Mouse (Mus musculus): ENCODE measurements around the gene Spred3.

Spred3 gene

DNA sequence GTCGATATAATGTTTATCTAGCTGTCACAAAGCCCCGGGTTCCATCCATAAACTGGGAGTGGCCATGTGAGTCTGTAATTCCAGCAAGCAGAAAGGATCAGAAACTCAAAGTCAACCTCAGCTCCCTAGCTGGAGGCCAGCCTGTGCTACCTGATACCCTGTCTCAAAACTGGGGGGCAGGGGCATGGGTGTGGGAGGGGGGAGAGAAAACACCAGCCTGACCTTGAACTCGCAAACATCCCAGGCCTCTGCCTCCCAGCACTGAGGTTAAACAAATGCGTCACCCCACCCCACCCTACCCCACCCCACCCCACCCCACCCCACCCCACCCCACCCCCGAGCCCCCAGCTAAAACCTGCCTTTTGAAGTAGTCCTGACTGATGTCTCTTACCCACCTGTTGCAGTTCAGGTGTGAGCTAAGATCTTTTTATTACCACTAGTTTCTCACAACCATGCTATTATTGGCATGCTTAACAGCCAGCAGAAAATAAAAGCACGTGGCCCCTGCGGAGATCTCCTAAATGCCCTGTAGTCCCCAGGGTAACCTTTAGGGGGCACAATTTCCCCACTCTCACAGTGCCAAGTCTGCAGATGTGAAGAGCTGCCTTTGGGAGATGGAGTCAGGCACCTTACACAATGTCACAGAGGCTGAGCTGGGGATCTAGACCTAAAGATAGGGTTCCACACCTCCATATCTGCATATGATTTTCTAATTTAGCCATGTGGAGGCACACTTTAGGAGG lies 43.9 kb downstream of the Spred3 start:
- DNase-seq (ENCODE audit: low spot score), result peak; percentile 57

DNA sequence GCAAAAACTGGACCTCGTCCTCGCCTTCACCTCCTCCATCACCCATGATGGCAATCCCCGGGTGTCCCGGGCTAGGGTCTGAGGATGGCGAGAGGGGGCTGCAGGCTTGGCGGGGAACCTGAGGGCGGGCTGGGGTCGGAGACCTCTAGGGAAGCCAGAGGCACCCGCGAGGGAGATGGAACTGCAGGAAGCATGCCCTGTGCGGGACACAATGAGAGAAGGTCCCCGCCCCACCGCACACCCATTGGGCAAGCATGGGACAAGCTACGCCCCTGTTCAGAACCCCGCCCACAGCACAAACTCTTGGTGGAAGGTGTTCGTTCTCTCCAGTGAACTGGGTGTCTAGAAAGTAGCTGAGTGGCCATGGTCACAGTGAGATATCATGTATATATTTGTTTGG lies 45.2 kb downstream of the Spred3 start, which contains the start of gene Ryr1:
Ryr1 (minus strand) TSS at position 210 of the 400 bp plus-strand sequence.
- peak; percentile 26 for DNase-seq (ENCODE audit: low spot score)

DNA sequence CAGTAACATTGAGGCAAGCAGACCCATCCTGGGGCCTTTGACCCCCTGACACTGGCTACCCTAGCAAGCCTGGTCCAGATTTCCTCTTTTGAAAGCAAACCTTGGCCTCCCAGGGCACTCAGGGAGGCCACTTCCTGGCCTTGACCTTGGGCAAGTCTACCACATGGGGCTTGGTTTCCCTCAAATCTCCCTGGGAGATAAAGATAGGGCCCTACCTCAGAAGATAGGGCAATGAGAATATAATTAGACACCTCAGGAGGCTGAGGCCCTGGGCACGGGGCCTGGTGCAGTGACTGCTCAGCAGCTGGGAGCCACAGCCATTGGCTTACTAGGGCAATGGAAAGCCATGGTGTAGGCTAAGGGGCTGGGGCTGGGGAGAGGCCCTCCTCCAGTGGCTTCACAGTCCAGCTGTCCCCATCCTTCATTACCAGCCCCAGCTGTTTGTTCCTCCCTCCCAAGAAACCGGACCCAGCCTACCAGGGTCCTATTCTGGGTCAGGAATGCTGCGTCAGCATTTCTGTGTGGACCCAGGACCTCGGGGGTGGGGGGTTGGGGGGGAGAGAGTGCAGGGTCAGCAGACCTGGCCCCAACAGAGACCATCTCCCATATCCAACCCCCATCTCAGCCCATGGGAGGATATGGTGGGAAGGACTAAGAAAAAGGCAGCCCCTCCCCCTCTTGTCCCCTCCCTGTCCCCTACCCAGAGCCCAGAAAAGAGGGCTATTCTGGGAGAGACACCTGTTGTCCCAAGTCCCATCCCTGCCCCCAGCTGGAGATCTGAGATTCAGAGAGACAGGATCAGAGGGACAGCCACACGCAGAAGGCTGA lies 46.5 kb downstream of the Spred3 start:
- no peak for DNase-seq (ENCODE audit: low spot score)

DNA sequence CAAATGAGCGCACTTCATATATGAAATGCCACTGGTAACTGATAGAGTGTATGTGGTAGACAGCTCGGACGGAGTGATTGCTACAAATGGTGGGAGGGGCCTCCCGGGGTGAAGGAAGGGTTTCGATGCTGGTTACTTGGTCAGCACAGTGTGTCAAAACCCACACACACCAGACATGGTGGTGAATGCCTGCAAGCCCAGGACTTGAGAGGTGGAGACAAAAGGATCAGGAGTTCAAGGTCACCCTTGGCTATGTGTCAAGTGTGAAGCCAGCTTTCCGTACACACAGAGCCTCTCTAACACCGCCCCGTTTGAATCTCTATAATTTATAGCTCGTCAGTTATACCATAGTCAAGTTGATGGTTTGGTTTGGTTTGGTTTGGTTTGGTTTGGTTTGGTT lies 47.4 kb downstream of the Spred3 start:
- DNase-seq (ENCODE audit: low spot score), result no peak

DNA sequence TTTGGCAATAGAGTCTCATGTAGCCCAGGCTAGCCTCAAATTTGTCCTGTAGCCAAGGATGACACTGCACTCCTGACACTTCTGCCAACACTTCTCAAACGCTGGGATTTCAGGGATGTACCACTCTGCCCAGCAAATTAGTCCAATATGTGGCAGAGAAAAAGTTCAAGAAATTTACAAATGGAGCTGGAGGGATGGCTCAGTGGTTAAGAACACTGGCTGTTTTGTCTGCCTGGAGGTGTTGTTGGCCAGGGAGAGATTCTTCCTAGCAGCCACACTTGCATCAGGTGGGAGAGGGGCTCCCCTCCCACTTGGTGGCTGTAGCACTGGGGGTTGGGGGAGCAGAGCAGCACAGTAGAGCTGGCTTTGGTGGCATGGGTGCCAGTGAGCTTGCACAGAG lies 50.7 kb downstream of the Spred3 start:
- no peak for DNase-seq (ENCODE audit: low spot score)

DNA sequence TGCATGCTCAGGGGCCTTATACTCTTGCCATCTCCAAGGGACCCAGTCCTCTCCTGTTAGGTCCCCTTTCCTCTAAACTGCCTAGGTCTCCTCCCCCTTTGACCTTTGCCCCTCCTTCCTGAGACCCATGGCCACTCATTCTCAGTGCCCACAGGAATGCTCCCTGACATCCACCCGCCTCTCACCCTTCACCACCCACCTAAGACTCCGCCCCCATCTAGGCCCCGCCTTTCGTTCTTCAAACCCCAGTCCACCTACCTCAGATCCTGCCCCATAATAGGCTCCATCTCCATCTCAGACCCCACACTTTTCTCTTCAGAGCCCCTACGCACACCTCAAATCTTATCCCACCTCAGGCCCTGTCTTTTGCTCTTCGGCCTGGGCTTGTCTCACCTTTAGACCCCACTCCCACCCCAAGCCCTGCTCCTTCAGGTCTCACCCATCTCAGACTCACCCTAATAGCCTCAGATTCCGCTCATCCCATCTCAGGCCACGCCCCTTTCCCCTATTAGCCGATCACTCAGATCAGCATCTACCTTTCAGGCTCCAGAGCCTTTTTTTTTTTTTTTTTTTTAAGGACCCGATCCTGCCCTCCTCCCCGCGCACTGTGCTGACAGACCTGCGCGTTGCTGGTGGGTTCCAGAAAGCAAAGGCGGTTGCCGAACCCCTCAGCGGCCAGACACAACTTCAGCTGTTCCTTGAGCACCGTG lies 51.9 kb downstream of the Spred3 start:
- DNase-seq (ENCODE audit: low spot score), result no peak

DNA sequence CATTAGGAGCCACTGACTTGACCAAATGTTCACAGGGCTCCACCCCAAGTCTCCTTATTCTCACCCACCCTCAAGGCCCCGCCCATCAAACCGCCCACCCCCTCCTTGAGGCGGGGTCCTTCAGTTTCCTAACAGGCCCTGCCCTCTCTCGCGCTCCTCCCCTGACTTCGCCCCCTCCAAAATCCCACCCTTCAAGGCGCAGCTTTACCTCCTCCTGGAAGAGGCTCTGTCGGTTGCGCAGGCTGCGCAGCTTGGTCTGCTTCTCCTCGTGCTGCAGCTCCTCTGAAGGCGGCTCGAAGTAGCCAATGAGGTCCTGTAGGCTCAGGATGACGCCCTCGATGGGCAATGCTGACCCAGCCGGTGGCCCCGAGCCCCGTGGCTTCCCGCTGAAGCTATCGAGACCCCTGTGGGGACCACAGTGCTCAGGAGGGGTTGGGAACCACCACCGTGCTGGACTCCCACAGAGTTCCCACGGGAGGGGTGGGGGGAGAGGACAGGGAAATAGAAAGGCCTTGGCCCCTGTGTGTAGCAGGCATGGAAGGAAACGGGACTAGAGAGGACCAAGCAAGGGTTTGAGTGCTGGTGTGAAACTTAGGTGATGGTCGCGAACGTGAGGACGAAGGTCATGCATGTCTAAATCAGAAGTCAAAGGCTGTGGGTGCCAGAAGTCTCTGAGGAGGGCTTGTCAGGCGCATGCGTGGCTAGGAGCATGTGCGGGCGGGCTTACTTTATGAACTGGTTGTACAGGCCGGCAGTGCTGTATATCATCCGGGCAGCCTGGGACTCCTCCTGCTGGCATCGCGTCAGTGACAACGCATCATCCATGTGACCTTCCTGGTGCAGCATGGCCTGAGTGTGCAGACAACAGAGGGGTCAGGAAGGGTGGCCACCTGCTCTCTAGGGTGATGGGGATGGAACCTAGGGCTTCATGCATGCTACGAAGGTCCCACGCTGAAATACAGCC lies 60.9 kb downstream of the Spred3 start:
- DNase-seq (ENCODE audit: low spot score), result peak; percentile 43

Measured in urinary bladder, postnatal 25 days (tissue).